Comparison of ENCODE assay signal across 14 mouse cellular contexts in genomic region chr10:115571317-115571716, GRCm38 (mm10). TPM values are rescaled to one million over a fixed set of nuclear protein-coding genes. Genes with fewer than 3 reads are reported as not detected.
DNase-seq lines count a peak whose midpoint lies in the region; ATAC-seq lines count a peak whose summit lies in the region.
"Had no signal": no experiment of that assay in that cellular context is flagged by ENCODE, and none has a peak within 500 bp of the region (broad histone marks: within the 10 kb centered on the region; RNA-seq: fewer than 3 reads in every experiment).

No protein-coding gene starts in this region.

- DNase-seq in embryo, embryonic 9.5 days (ENCODE audit: extremely low spot score), result peak; percentile 53
- peak; percentile 95 for DNase-seq in midbrain, embryonic 11.5 days (ENCODE audit: low spot score, missing footprints)
- no peak for DNase-seq in thymus, postnatal 0 days (ENCODE audit: low spot score)
- DNase-seq in cerebellum, postnatal 25 days, result no peak
- DNase-seq in right cerebral cortex, postnatal 14 days, result no peak
- DNase-seq: adrenal gland, postnatal 14 days; heart, adult 2 months; kidney, postnatal 14 days; right cerebral cortex, postnatal 4 days had no signal

- WGBS in forebrain, embryonic 16.5 days, result 2% methylated on average over 6 of the region's 6 CpGs
- WGBS in midbrain, embryonic 11.5 days, result 13% methylated on average over 6 of the region's 6 CpGs
- WGBS in neural tube, embryonic 15.5 days, result 11% methylated on average over 6 of the region's 6 CpGs

- H3K4me2 ChIP-seq in forebrain, embryonic 16.5 days (ENCODE audit: low read length), result no peak overlapping the region
- H3K4me2 ChIP-seq in midbrain, embryonic 11.5 days, result no peak overlapping the region
- peak overlapping the region; percentile 15; the same call in 1 of the 2 replicates for H3K4me2 ChIP-seq in neural tube, embryonic 15.5 days
- H3K4me2 ChIP-seq: embryonic facial prominence, embryonic 12.5 days; stomach, embryonic 15.5 days had no signal

- H3K4me1 ChIP-seq in forebrain, embryonic 16.5 days (replicated peaks; ENCODE audit: control insufficient read depth, insufficient read depth, low read length), result peaks cover 4% of the 10 kb centered on the region; the same call in 1 of the 2 replicates
- H3K4me1 ChIP-seq in midbrain, embryonic 11.5 days (ENCODE audit: control insufficient read depth, insufficient read depth, low read length), result peaks cover 14% of the 10 kb centered on the region
- H3K4me1 ChIP-seq in neural tube, embryonic 15.5 days, result peaks cover 15% of the 10 kb centered on the region
- H3K4me1 ChIP-seq: embryonic facial prominence, embryonic 12.5 days; stomach, embryonic 15.5 days had no signal

- no peak overlapping the region for H3K4me3 ChIP-seq in forebrain, embryonic 16.5 days (replicated peaks; ENCODE audit: low read length)
- H3K4me3 ChIP-seq in midbrain, embryonic 11.5 days (ENCODE audit: low read depth, low read length), result no peak overlapping the region
- no peak overlapping the region for H3K4me3 ChIP-seq in neural tube, embryonic 15.5 days (replicated peaks)
- H3K4me3 ChIP-seq: embryonic facial prominence, embryonic 12.5 days; heart, adult 2 months; stomach, embryonic 15.5 days had no signal

- peaks cover 4% of the 10 kb centered on the region for H3K9me3 ChIP-seq in forebrain, embryonic 16.5 days (ENCODE audit: control insufficient read depth, low read length)
- no peaks in the 10 kb centered on the region for H3K9me3 ChIP-seq in midbrain, embryonic 11.5 days (ENCODE audit: control insufficient read depth, low read length)
- no peaks in the 10 kb centered on the region for H3K9me3 ChIP-seq in neural tube, embryonic 15.5 days (replicated peaks)
- H3K9me3 ChIP-seq: stomach, embryonic 15.5 days had no signal

- ATAC-seq in forebrain, embryonic 16.5 days, result peak; percentile 72
- ATAC-seq in midbrain, embryonic 11.5 days (ENCODE audit: low FRiP score), result peak; percentile 75
- ATAC-seq in neural tube, embryonic 15.5 days (ENCODE audit: low FRiP score), result peak; percentile 66; the same call in 1 of the 2 replicates

- no peaks in the 10 kb centered on the region for H3K36me3 ChIP-seq in forebrain, embryonic 16.5 days (ENCODE audit: control insufficient read depth, insufficient read depth)
- no peaks in the 10 kb centered on the region for H3K36me3 ChIP-seq in midbrain, embryonic 11.5 days (ENCODE audit: control insufficient read depth, insufficient read depth, low read length)
- no peaks in the 10 kb centered on the region for H3K36me3 ChIP-seq in neural tube, embryonic 15.5 days
- H3K36me3 ChIP-seq: embryonic facial prominence, embryonic 12.5 days; stomach, embryonic 15.5 days had no signal

- H3K27ac ChIP-seq in forebrain, embryonic 16.5 days (ENCODE audit: low read length), result no peak overlapping the region
- peak overlapping the region; percentile 37; the same call in 1 of the 2 replicates for H3K27ac ChIP-seq in midbrain, embryonic 11.5 days (ENCODE audit: low read depth, low read length)
- H3K27ac ChIP-seq in neural tube, embryonic 15.5 days (replicated peaks), result peak overlapping the region; percentile 48
- H3K27ac ChIP-seq: embryonic facial prominence, embryonic 12.5 days; heart, adult 2 months; stomach, embryonic 15.5 days had no signal

- H3K9ac ChIP-seq in forebrain, embryonic 16.5 days (replicated peaks; ENCODE audit: low read depth, low read length), result no peak overlapping the region
- H3K9ac ChIP-seq in midbrain, embryonic 11.5 days (ENCODE audit: low read length), result no peak overlapping the region
- no peak overlapping the region for H3K9ac ChIP-seq in neural tube, embryonic 15.5 days (replicated peaks)
- H3K9ac ChIP-seq: embryonic facial prominence, embryonic 12.5 days; stomach, embryonic 15.5 days had no signal

- peaks cover 39% of the 10 kb centered on the region for H3K27me3 ChIP-seq in forebrain, embryonic 16.5 days (replicated peaks; ENCODE audit: control insufficient read depth, insufficient read depth, low read length)
- H3K27me3 ChIP-seq in midbrain, embryonic 11.5 days (ENCODE audit: control insufficient read depth, insufficient read depth, low read length), result no peaks in the 10 kb centered on the region
- no peaks in the 10 kb centered on the region for H3K27me3 ChIP-seq in neural tube, embryonic 15.5 days (replicated peaks)
- H3K27me3 ChIP-seq: embryonic facial prominence, embryonic 12.5 days; stomach, embryonic 15.5 days had no signal

RNA-seq across cellular contexts. Expression of gene A930009A15Rik, which starts 1.5 kb away (rescaled TPM):
- 0.22 TPM in 1 of 2 replicates, not detected in the other for polyA plus RNA-seq in forebrain, embryonic 16.5 days (2015; fragmentation: Nextera tagmentation; extraction: Ambion mirVana)
- 0.31 and 0.54 TPM in 2 replicates for polyA plus RNA-seq in midbrain, embryonic 11.5 days (2014; fragmentation: Nextera tagmentation; extraction: Ambion mirVana)
- 0.46 and 0.49 TPM in 2 replicates for polyA plus RNA-seq in neural tube, embryonic 15.5 days (2015; fragmentation: Nextera tagmentation; extraction: Ambion mirVana)
- polyA plus RNA-seq in thymus, postnatal 0 days (2015; fragmentation: Nextera tagmentation; extraction: Ambion mirVana), result not detected in 2 replicates
- polyA plus RNA-seq: heart, adult 2 months; liver, adult 2 months; stomach, embryonic 15.5 days had no signal

RNA-seq across cellular contexts. Expression of gene Lgr5, which starts 16.3 kb away (rescaled TPM):
- polyA plus RNA-seq in forebrain, embryonic 16.5 days (2015; fragmentation: Nextera tagmentation; extraction: Ambion mirVana), result 0.56 and 0.77 TPM in 2 replicates
- polyA plus RNA-seq in midbrain, embryonic 11.5 days (2014; fragmentation: Nextera tagmentation; extraction: Ambion mirVana), result 7.0 and 7.3 TPM in 2 replicates
- polyA plus RNA-seq in neural tube, embryonic 15.5 days (2015; fragmentation: Nextera tagmentation; extraction: Ambion mirVana), result 2.5 and 3.0 TPM in 2 replicates
- polyA plus RNA-seq in thymus, postnatal 0 days (2015; fragmentation: Nextera tagmentation; extraction: Ambion mirVana), result 0.04 and 0.07 TPM in 2 replicates

Comparison
In these comparisons a context has a peak if more than half of its experiments do, and no peak if none do; other contexts are left out.
1. DNase-seq: peak in embryo, embryonic 9.5 days (single experiment) and midbrain, embryonic 11.5 days (single experiment); none in thymus, postnatal 0 days (single experiment), cerebellum, postnatal 25 days (0 of 2) and right cerebral cortex, postnatal 14 days (single experiment).
2. Peak in every context shown above with its lines, with median percentiles within 50 percentile points of each other: ATAC-seq.